In the genomic region with DNA sequence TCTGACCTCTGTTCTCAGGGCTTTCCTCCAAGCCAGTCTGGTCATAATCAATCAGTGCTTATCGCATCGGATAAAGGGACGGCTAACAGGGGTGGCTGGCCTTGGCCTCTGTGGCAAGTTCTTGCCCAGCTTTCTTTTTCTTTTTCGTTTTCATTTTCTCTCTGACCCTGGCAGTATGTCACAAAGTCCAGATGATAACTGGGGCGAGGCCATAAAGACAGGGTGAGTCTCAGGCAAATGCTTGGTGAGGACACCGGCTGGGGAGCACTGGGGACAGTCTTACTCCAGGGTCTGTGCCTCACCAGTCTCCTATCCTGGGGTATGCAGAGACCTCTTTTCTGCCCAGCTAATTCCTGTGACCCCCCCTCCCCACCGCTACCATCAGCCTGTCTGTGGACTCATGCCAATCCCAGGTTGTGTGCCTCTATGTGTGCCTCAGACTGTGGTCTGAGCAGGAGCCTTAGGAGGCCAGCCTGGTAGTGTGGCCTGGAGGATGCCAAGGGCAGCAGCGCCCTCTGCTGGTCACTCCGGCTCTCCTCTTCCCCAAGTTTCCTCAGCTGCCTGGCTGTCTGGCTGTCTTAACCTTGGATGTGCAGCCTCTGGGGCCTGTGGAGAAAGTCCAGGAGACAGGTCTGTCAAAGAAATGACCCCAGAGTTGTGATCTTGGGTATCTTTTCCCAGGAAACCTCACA, we compare ENCODE assay signal across 8 mouse cellular contexts. TPM values are rescaled to one million over a fixed set of nuclear protein-coding genes. Genes with fewer than 3 reads are reported as not detected.
DNase-seq lines count a peak whose midpoint lies in the region; ATAC-seq and TF ChIP-seq lines count a peak whose summit lies in the region.

No protein-coding gene starts in this region.

- no peak overlapping the region for H3K4me2 ChIP-seq in kidney, embryonic 15.5 days

- TF ChIP-seq CTCF in embryonic fibroblast, embryonic 13.5 days (IDR thresholded peaks at IDR 0.05; ENCODE audit: borderline replicate concordance, insufficient read depth, low read length), result peak; percentile 97

- 49% methylated on average over 9 of the region's 9 CpGs for WGBS in heart, embryonic 10.5 days
- 49% methylated on average over 9 of the region's 9 CpGs for WGBS in kidney, embryonic 15.5 days

- peak; percentile 87 for DNase-seq in 416B (ENCODE audit: low read depth)
- DNase-seq in adrenal gland, postnatal 4 days (ENCODE audit: low spot score in 2 of 2), result peak; percentile 62 to 66
- DNase-seq in heart, embryonic 10.5 days (ENCODE audit: low spot score), result peak; percentile 89
- peak; percentile 78 for DNase-seq in liver
- peak; percentile 88 for DNase-seq in naive thymus-derived CD4-positive, alpha-beta T cell, adult 2 months (ENCODE audit: low read depth)
- peak; percentile 75 to 92 for DNase-seq in spleen, postnatal 4 days (ENCODE audit: low spot score in 2 of 2)

- no peak overlapping the region for H3K27ac ChIP-seq in embryonic fibroblast, embryonic 13.5 days (ENCODE audit: insufficient read depth, low read length)
- no peak overlapping the region for H3K27ac ChIP-seq in heart, embryonic 10.5 days
- H3K27ac ChIP-seq in kidney, embryonic 15.5 days, result no peak overlapping the region

- ATAC-seq in kidney, embryonic 15.5 days (replicated peaks; ENCODE audit: low FRiP score), result peak; percentile 71

- no peak overlapping the region for H3K4me3 ChIP-seq in embryonic fibroblast, embryonic 13.5 days (ENCODE audit: insufficient read depth, low read length)
- H3K4me3 ChIP-seq in heart, embryonic 10.5 days, result no peak overlapping the region
- H3K4me3 ChIP-seq in kidney, embryonic 15.5 days (replicated peaks), result no peak overlapping the region

- no peaks in the 10 kb centered on the region for H3K36me3 ChIP-seq in heart, embryonic 10.5 days
- no peaks in the 10 kb centered on the region for H3K36me3 ChIP-seq in kidney, embryonic 15.5 days

- peaks cover 65% of the 10 kb centered on the region for H3K27me3 ChIP-seq in heart, embryonic 10.5 days (ENCODE audit: insufficient read depth, poor library complexity, severe bottlenecking)
- H3K27me3 ChIP-seq in kidney, embryonic 15.5 days, result peaks cover 25% of the 10 kb centered on the region

- no peak for TF ChIP-seq POLR2A in embryonic fibroblast, embryonic 13.5 days (IDR thresholded peaks at IDR 0.05; ENCODE audit: low read depth, low read length)

- no peaks in the 10 kb centered on the region for H3K4me1 ChIP-seq in embryonic fibroblast, embryonic 13.5 days (ENCODE audit: control insufficient read depth, insufficient read depth, low read length)
- H3K4me1 ChIP-seq in heart, embryonic 10.5 days, result peaks cover 9% of the 10 kb centered on the region
- H3K4me1 ChIP-seq in kidney, embryonic 15.5 days, result no peaks in the 10 kb centered on the region

- H3K9ac ChIP-seq in kidney, embryonic 15.5 days, result no peak overlapping the region

- H3K9me3 ChIP-seq in heart, embryonic 10.5 days, result no peaks in the 10 kb centered on the region
- no peaks in the 10 kb centered on the region for H3K9me3 ChIP-seq in kidney, embryonic 15.5 days (replicated peaks)

RNA-seq across cellular contexts. Expression of gene Irf8, which starts 59.9 kb away (rescaled TPM):
- 10 to 100 TPM; 29.8 to 40.5 TPM for total RNA-seq in adrenal gland, postnatal 4 days (2021)
- 0.39 TPM in 1 of 2 replicates, not detected in the other for polyA plus RNA-seq in embryonic fibroblast, embryonic 13.5 days (2011; ENCODE audit: insufficient read length, low read depth, missing spikeins)
- 2.1 and 4.5 TPM in 2 replicates for polyA plus RNA-seq in heart, embryonic 10.5 days (2016; fragmentation: Nextera tagmentation; extraction: Ambion mirVana)
- 9.6 and 11.5 TPM in 2 replicates for polyA plus RNA-seq in kidney, embryonic 15.5 days (2015; fragmentation: Nextera tagmentation; extraction: Ambion mirVana)
